Mouse (Mus musculus) inflammation-experienced regulatory T-cells, adult 6 months (primary cell): Measurements from ENCODE around the gene Plvap. TPM values are rescaled to one million over a fixed set of nuclear protein-coding genes. Genes with fewer than 3 reads are reported as not detected.
A peak's percentile ranks its signal among the peaks of the same experiment; 100 is the strongest.

Source experiments
- ATAC-seq: one replicate; pipeline ENCODE4 v1.8.0; 2017
- polyA plus RNA-seq, 3 experiments: library from polyadenylated mRNA; unstranded; fragments of 100-300 nt; shearing (Covaris generic); gene quantifications; one replicate each; pipeline ENCODE4 v1.2.1; 2017

The Plvap gene
- polyA plus RNA-seq, 3 experiments from 2014 or later: not detected

GRCm38 (mm10) chr8:71486136-71486529 lies 25.4 kb downstream of the Plvap start:
- ATAC-seq: no peak

GRCm38 (mm10) chr8:71485142-71486135 lies 26.1 kb downstream of the Plvap start, which contains the start of gene Ano8:
Ano8 (minus strand) TSS chr8:71485963.
- ATAC-seq: peak; percentile 66

GRCm38 (mm10) chr8:71484736-71485135 lies 26.8 kb downstream of the Plvap start:
- ATAC-seq: no peak

- ATAC-seq: no peak
Measured at GRCm38 (mm10) chr8:71483932-71484331, 27.6 kb downstream of the Plvap start.

- ATAC-seq: no peak
Measured at GRCm38 (mm10) chr8:71478943-71479342, 32.6 kb downstream of the Plvap start.

- ATAC-seq: no peak
Measured at GRCm38 (mm10) chr8:71477196-71477845, 34.2 kb downstream of the Plvap start.

GRCm38 (mm10) chr8:71476099-71476940 lies 35.2 kb downstream of the Plvap start:
- ATAC-seq: peak; percentile 74

- no peak for ATAC-seq
Measured at GRCm38 (mm10) chr8:71475702-71476075, 35.9 kb downstream of the Plvap start.

- ATAC-seq: no peak
Measured at GRCm38 (mm10) chr8:71474785-71475701, 36.5 kb downstream of the Plvap start.

GRCm38 (mm10) chr8:71474344-71474743 lies 37.2 kb downstream of the Plvap start:
- ATAC-seq: no peak

- ATAC-seq: no peak
Measured at GRCm38 (mm10) chr8:71472601-71473386, 38.8 kb downstream of the Plvap start.

- ATAC-seq: no peak
Measured at GRCm38 (mm10) chr8:71471861-71472260, 39.7 kb downstream of the Plvap start.

- ATAC-seq: no peak
Measured at GRCm38 (mm10) chr8:71470913-71471255, 40.7 kb downstream of the Plvap start.

GRCm38 (mm10) chr8:71470146-71470912 lies 41.2 kb downstream of the Plvap start:
- no peak for ATAC-seq

- ATAC-seq: no peak
Measured at GRCm38 (mm10) chr8:71469411-71469810, 42.1 kb downstream of the Plvap start.

- peak; percentile 84 for ATAC-seq
Measured at GRCm38 (mm10) chr8:71468916-71469315, 42.6 kb downstream of the Plvap start, which contains the start of gene Dda1. Dda1 (plus strand) TSS chr8:71469199.

GRCm38 (mm10) chr8:71468001-71468400 lies 43.6 kb downstream of the Plvap start:
- ATAC-seq: no peak

- no peak for ATAC-seq
Measured at GRCm38 (mm10) chr8:71467201-71467600, 44.4 kb downstream of the Plvap start.

- no peak for ATAC-seq
Measured at GRCm38 (mm10) chr8:71466198-71466597, 45.4 kb downstream of the Plvap start.

- no peak for ATAC-seq
Measured at GRCm38 (mm10) chr8:71465733-71466132, 45.8 kb downstream of the Plvap start.
